Mouse (Mus musculus) kidney, postnatal 10 days (tissue): Measurements from ENCODE around the gene Sf3b1.
A peak's percentile ranks its signal among the peaks of the same experiment; 100 is the strongest.
"Not testable (repeated sequence)": the region's sequence is repeated elsewhere in the genome, so short reads cannot be mapped to it uniquely, and the experiment has no call there.

Experiments
- DNase-seq: peaks from one replicate; pipeline ENCODE4 v3.0.0; 2021; ENCODE audit warnings: mixed read lengths

Sf3b1 gene

GRCm38 (mm10) chr1:55027966-55028365 lies 685 bp upstream of the Sf3b1 start:
- no peak for DNase-seq

- DNase-seq = no peak
Observed at GRCm38 (mm10) chr1:55026444-55027252, 633 bp downstream of the Sf3b1 start.

DNA sequence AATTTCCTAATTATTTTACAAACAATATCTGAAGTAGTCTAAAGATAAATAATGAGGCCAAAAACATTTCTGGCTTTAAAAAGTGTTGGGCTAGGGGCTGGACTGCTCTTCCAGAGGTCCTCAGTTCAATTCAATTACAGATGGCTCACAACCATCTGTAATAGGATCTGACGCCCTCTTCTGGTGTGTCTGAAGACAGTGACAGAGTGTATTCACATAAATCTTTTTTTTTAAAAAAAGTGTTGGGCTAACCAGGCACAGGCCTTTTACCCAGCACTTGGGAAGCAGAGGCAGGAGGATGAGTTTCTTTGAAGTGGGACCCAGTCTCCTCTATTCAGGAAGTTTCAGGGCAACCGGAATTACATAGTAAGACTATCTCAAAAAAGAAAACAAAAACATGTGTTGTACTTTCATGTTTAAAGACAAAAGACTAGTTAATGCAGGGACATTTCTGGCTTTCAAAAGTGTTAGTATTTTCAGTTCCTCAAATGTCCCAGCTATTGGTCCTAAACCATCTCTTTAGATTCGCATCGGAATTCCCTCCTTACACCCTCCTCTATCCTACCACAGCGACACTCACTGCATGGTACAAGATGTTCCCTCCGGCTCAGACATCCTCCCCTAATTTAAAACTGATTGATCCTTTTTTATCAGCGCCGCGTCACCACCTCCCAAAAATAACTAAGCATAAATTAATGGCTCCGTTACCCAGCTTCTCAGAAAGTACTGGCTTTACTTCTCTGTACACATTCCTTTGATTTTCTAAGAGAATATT lies 1.4 kb downstream of the Sf3b1 start:
- no peak for DNase-seq

DNA sequence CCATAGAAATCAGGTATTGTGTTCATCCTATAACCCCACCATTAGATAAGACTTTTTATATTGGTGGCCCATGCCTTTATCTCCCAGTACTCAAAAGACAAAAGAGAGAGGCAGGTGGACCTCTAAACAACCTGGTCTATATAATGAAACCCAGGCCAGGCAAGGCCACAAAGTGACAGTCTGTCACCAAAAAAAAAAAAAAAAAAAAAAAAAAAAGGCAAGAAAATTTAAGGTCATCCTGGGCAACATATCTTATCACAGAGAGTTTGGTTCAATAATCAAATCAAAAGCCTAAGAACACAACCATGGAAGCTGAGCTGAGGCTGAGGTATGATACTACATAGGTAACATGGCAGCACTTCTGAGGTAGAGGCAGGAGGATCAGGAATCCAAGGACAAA lies 5.4 kb downstream of the Sf3b1 start:
- DNase-seq = no peak

DNA sequence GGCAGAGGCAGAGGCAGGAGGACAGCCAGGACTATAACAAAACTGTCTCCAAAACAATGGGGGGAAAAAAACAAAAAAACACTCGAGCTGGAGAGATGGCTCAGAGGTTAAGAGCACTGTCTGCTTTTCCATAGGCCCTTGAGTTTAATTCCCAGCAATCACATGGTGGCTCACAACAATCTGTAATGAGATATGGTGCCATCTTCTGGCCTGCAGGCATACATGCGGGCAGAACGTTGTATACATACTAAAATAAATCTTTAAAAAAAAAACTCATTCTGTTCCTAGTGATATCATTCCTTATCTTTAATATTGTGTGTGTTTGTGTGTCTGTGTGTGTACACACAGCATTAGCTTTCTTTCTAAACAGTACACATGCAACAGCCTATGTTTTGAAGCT lies 14.8 kb downstream of the Sf3b1 start:
- no peak for DNase-seq

GRCm38 (mm10) chr1:55008313-55008712 lies 19.0 kb downstream of the Sf3b1 start:
- DNase-seq = not testable (repeated sequence)

DNA sequence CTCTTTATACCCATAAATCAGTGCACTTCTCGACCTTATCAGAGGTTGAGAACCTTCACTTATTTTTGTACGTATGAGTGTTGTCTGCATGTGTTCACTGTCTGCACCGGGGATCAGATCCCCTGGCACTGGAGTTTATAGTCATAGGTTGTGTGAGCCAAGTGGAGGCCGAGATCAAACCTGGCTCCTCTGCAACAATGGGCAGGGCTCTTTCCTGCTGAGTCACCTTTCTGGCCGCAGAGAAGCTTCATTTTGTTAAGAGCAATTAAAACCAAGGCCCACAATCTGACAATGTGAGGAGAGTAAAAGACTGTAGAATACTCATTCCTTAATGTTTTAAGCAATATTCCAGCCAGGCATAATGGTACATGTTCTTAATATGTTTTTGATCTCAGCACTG lies 33.7 kb downstream of the Sf3b1 start:
- no peak for DNase-seq

DNA sequence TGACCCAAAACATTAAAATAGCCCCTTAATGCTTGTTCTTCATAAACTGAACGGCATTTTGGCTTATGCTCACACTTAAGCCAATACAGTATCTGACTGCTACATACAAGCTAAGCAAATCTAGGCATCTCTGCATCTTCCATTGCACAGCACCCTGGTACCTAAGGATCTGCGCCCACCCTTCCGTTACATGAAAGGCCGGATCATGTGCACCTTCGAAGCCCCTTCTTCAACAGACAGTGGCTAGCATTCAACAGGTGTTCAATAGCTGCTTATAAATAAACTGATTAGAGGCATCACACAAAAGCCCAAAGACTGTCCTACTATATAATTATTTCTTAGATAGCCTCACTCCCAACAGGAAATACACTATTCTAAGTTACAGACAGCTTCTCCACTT lies 41.0 kb downstream of the Sf3b1 start:
- DNase-seq = no peak

GRCm38 (mm10) chr1:54985831-54986230 lies 41.5 kb downstream of the Sf3b1 start:
- DNase-seq = no peak

DNA sequence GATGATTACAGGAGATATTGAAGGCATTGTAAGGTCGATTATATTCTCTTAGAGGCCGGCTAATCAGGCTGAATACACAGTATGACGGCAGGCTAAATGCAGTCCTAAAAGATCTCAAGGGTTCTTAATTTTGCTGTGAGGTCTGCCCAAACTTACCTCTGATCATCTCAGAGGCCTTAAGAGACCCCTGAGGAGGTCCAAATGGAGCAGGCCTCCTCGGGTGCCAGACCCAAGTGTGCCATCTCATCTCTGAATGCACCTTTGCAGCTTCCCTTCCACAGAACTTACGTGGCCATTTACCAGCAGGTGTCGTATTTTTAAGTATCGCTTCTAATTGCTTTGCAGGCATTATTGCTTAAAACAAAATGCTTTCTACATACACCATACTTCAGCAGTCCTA lies 43.1 kb downstream of the Sf3b1 start:
- no peak for DNase-seq

DNA sequence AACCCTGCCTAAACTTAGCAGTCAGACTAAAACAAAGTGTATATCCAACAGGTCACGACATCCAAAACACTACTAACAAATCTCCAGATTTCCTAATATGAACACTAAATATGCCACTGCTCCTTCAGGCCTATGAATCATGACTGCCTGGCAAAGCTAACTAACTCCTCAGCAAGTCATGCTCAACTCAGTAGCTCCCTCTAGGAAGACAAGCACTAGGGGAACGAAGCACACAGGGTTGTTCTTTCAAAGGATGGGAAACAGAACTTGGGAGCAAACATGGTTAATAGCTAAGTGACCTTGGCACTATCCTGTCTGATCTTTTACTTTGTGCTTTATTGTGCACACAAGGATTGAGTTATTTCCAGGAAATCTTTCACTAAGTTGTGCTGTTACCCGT lies 43.9 kb downstream of the Sf3b1 start:
- peak; percentile 14 for DNase-seq

DNA sequence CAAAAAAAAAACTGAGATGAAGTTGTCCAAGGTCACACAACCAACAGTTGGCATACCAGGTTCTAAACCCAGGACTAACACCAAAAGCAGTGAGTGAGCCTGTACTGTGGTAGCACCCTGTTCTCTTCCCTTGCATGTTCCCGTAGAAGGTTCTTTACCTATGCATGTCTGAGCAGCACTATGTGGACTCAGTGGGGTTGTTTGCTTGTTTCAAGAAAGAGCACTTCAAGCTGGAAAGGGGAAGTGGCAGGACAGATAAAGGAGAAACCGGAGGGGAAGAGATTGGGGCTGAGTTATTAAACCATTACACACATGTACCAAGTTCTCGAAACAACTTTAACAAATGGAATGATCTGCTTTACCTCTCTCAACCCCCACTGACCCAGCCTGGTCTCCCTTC lies 44.6 kb downstream of the Sf3b1 start:
- no peak for DNase-seq

DNA sequence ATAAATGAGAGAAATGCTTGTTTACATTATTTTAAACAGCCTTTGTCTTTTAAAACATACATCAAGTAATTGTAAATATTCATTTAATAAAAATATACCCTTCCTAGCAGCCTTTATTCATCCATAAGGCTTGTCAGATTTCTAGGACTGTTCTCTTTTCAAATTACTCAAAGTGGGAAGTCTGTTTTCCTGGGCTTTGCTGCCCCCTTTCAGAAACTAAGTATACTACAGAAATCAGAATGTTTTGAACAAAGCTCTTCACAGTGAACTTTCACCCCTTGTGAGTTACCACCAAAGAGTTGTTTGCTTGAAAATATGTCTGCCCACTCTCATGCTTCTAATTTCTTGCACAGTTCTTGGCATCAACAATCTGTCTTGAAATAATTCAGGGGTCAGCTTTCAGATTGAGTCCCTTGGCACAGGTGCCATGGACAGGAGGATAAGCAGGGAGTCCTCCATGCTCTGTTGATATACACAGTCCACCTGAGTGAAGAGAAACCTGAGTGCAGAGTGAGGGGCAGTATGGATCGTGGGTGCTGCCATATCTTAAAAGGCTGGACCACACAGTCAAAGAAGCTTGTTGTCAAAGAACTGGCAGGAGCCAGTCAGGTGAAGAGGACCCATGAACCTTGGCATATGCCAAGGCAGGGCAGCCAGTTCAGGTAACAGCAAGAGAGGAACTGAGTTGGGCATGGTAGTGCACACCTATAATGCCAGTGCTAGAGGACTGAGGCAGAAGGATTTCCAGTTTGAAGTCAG lies 47.9 kb downstream of the Sf3b1 start:
- DNase-seq = peak; percentile 23

GRCm38 (mm10) chr1:54971687-54972404 lies 55.4 kb downstream of the Sf3b1 start:
- no peak for DNase-seq

GRCm38 (mm10) chr1:54966858-54967257 lies 60.4 kb downstream of the Sf3b1 start:
- DNase-seq = no peak

DNA sequence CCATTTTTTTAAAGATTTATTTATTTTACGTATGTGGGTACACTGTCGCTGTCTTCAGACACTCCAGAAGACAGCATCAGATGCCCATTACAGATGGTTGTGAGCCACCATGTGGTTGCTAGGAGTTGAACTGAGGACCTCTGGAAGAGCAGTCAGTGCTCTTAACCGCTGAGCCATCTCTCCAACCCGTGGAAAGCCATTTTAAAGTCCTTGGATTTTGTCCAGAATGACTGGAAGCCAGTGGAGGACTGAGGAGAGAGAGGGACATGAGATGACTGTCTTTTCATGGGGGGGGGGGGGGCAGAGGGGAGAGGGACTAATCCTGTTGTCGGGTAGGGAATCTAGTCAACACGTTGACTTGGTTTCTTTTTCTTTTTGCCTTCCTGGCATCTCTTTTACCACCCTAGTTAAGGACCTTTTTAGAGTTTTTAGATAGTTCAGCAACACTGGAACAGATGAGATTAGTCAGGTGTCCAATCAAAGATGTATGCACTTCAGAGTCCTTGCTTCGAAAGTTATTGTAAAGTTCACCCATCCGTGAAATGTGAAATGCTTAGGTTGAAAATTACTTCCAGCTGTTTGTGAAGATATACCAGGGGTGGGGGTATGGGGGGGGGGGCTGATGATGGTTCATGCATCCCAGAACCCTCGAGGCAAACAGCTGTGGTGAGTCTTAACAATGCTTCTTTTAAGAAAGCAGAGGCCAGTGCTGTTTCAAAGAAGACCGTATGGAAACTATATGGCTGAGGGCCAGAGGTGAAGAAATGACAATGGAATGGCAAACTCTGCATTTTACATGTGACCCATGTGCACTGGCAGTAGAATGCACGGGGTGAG lies 61.9 kb downstream of the Sf3b1 start:
- DNase-seq = no peak

DNA sequence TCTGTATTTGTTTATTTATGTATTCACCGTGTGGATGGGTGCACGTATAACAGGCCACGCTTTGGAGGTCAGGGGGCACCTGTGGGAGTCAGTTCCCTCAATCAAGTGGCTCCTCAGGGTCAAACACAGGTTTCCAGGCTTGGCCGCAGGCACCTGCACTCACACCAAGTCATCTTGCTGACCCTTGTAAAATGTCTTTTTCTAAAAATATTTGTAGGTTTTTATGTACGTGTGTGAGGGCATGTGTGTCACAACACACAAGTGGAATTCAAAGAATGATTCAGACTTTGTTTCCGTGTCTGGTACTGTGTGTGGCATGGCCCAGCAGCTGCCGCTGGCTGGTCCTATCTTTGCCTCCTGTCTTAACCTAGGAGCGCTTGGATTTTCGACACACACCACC lies 65.6 kb downstream of the Sf3b1 start:
- DNase-seq = no peak

GRCm38 (mm10) chr1:54960613-54961165 lies 66.6 kb downstream of the Sf3b1 start:
- no peak for DNase-seq

GRCm38 (mm10) chr1:54958525-54958924 lies 68.8 kb downstream of the Sf3b1 start:
- no peak for DNase-seq

DNA sequence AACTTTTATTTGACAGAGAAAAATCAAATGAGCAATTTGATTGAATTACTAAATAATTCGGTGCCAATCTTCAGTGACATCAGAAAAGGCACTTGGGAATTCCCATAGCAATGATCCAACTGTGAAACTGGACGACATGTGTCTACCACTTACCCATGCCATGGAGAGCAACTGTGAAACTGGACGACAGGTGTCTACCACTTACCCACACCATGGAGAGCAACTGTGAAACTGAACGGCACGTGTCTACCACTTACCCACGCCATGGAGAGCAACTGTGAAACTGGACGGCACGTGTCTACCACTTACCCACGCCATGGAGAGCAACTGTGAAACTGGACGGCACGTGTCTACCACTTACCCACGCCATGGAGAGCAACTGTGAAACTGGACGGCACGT lies 70.3 kb downstream of the Sf3b1 start:
- not testable (repeated sequence) for DNase-seq

DNA sequence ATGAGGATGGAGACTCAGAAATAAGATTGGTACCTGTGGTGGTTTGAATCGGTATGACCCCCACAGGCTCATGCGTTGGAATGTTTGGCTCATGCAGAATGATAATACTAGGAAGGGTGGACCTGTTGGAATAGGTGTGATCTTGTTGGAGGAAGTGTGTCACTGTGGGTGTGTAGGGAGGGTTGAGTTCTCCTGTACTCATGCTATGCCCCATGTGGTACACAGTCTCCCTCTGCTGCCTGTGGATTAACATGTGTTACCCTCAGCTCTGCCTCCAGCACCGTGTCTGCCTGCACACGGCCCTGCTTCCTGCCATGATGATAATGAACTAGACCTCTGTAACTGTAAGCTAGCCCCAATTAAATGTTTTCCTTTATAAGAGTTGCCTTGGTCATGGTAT lies 72.4 kb downstream of the Sf3b1 start:
- DNase-seq = no peak

GRCm38 (mm10) chr1:54944648-54945047 lies 82.6 kb downstream of the Sf3b1 start:
- DNase-seq = no peak
